Mouse (Mus musculus) kidney, embryonic 16.5 days (tissue): ENCODE results near the gene Iqschfp. TPM values are rescaled to one million over a fixed set of nuclear protein-coding genes. Genes with fewer than 3 reads are reported as not detected.

Source experiments
- ATAC-seq: fragments of 200-750 bp; cut with Nextera tagmentation; 2 replicates; pipeline ENCODE4 v1.8.0; 2017; ENCODE audit warnings: moderate TSS enrichment; ENCODE audit not compliant: low FRiP score, low TSS enrichment
- H3K27ac ChIP-seq: fragments of 300-500 bp; sonication (generic); 2 replicates; pipeline ENCODE4 v1.5.1; 2014; ENCODE audit warnings: low read length
- H3K27me3 ChIP-seq: fragments of 300-500 bp; sonication (generic); 2 replicates; pipeline ENCODE4 v1.6.1; 2014; ENCODE audit warnings: low read length, control low read depth, mixed read lengths; ENCODE audit not compliant: insufficient read depth
- H3K36me3 ChIP-seq: fragments of 300-500 bp; sonication (generic); 2 replicates; pipeline ENCODE4 v1.6.1; 2014; ENCODE audit warnings: low read length, control low read depth, mixed read lengths; ENCODE audit not compliant: insufficient read depth
- H3K4me1 ChIP-seq: fragments of 300-500 bp; sonication (generic); 2 replicates; pipeline ENCODE4 v1.6.1; 2014; ENCODE audit warnings: low read length, control low read depth, mixed read lengths; ENCODE audit not compliant: insufficient read depth
- H3K4me2 ChIP-seq: fragments of 300-500 bp; sonication (generic); replicated peaks from 2 replicates; pipeline ENCODE4 v1.6.1; 2014; ENCODE audit warnings: low read depth, low read length
- H3K4me3 ChIP-seq: fragments of 300-500 bp; sonication (generic); 2 replicates; pipeline ENCODE4 v1.5.1; 2014; ENCODE audit warnings: mild to moderate bottlenecking, low read length
- H3K9ac ChIP-seq: fragments of 300-500 bp; sonication (generic); replicated peaks from 2 replicates; pipeline ENCODE4 v1.6.1; 2014; ENCODE audit warnings: low read length
- H3K9me3 ChIP-seq: fragments of 300-500 bp; sonication (generic); 2 replicates; pipeline ENCODE4 v1.6.1; 2016; ENCODE audit warnings: low read length, control low read depth
- WGBS: fragments of 180-500 bp; shearing (Covaris S2); extraction: QIAGEN DNeasy Blood & Tissue Kit; methylation state at CpG from one replicate; pipeline ENCODE4 v1.1.7; 2014; 5-methylcytosine and 5-hydroxymethylcytosine counted together
- polyA plus RNA-seq: library from polyadenylated mRNA; unstranded; fragments of >200 nt; fragmentation: Nextera tagmentation; extraction: Ambion mirVana; gene quantifications from 2 replicates; pipeline ENCODE4 v1.2.1, GENCODE M21; 2015

Gene Iqschfp
- polyA plus RNA-seq, 1 experiment from 2014 or later: not detected

DNA sequence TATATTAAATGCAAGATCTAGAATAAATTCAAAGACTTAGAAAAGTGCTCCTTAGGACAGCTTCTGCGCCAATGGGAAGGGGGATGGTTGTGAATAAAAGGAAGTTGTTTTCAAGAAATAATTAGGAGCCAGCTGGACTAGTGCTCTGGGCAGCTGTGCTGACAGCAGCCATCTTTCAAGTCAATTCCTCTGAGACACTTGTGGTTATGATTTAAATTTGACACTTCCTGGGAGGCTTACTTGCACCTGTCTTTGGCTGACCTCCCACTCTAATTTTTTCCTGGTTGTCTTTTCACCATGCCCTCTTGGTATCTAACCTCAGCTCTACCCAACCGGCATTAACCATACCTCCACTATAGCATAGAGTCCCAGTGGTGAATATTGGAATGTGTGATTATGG is 55.0 kb downstream of the Iqschfp start:
- Histone ChIP-seq H3K36me3 (no peaks in the 10 kb centered on the region), H3K27ac (no peak overlapping the region), H3K4me3 (no peak overlapping the region), H3K9ac (no peak overlapping the region), H3K4me2 (no peak overlapping the region), H3K4me1 (no peaks in the 10 kb centered on the region), H3K9me3 (no peaks in the 10 kb centered on the region), H3K27me3 (no peaks in the 10 kb centered on the region)
- 67% methylated on average over 2 of the region's 2 CpGs for WGBS
- no peak for ATAC-seq

DNA sequence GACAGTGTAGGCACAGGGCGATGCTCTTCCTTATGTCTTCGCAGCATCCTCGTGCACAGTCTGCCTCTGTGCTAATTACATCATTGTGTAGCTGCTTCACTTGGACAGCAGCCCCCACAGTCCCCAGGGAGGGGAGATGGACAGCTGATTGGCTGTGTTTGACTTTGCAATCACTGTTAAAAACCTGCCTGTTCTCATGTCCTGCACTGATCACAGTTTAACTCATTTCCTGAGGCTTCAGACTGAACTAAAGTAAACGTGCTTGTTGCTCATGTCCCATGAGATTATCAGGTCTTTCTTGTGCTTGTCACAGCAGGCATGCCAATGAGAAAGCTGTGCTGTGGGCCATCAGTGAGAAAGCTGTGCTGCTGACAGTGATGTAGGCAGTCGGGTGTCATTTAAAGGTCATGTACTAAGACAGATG is 60.5 kb downstream of the Iqschfp start:
- WGBS: 62% methylated on average over 5 of the region's 5 CpGs
- ATAC-seq: no peak
- Histone ChIP-seq H3K27ac (no peak overlapping the region), H3K4me1 (0 out of 2 replicates have a peak, but pooled peaks cover 4% of the 10 kb centered on the region), H3K4me2 (no peak overlapping the region), H3K9ac (no peak overlapping the region), H3K36me3 (no peaks in the 10 kb centered on the region), H3K27me3 (no peaks in the 10 kb centered on the region), H3K4me3 (no peak overlapping the region), H3K9me3 (no peaks in the 10 kb centered on the region)

DNA sequence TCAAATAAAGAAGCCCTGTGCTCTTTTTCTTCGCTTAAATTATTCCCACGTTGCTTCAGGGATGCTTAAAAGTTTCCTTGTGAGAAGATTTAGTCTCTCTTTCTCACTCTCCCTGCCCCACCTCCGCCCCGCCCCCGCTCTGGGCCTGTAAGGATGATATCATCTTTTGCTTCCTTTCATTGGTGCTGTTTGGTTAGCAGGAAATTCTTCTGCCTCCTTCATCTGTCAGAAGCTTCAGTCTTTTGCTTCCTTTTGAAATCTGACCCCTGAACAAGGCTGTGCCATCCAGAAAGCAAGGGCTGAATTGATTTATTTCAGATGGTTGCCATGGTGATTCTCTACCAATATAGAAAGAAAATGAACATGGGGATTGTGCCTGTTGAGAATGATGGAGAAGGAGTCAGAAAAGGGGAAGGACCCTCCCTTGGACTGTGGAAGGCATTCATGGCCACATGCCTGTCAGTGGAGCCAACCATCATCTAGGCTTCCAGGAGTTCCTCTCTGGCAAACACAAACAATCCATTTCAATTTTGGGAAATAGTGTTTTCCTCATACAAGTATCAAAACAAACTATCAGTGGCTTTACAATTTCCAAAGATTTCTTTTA is 62.5 kb downstream of the Iqschfp start:
- Histone ChIP-seq H3K9me3 (no peaks in the 10 kb centered on the region), H3K9ac (no peak overlapping the region), H3K4me2 (no peak overlapping the region), H3K4me3 (no peak overlapping the region), H3K4me1 (0 out of 2 replicates have a peak, but pooled peaks cover 4% of the 10 kb centered on the region), H3K27ac (no peak overlapping the region), H3K27me3 (no peaks in the 10 kb centered on the region), H3K36me3 (no peaks in the 10 kb centered on the region)
- no peak for ATAC-seq
- WGBS: 32% methylated on average over 5 of the region's 5 CpGs

DNA sequence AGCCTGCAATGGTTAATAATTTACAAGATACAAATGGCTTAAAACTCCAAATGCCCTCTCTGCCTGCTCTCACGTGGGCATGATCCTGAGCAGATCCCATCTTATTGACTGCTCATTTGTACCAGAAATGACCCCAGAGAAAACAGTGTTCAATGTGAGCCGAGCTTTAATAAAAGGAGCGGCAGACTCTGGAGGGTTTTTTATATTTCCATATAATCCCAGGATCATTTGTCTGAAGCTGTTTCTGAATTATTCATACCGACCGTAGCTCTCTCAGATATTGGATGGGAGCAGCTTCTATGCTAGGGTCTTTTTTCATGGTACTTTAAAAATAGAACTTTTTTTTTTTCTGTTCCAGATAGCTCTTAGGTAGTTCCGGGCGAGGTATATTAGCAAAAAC is 67.6 kb downstream of the Iqschfp start:
- H3K9ac ChIP-seq: no peak overlapping the region
- H3K4me2 ChIP-seq: no peak overlapping the region
- H3K27ac ChIP-seq: no peak overlapping the region
- H3K36me3 ChIP-seq: no peaks in the 10 kb centered on the region
- no peak overlapping the region for H3K4me3 ChIP-seq
- H3K9me3 ChIP-seq: no peaks in the 10 kb centered on the region
- no peak for ATAC-seq
- 64% methylated on average over 7 of the region's 7 CpGs for WGBS
- no peaks in the 10 kb centered on the region for H3K27me3 ChIP-seq
- H3K4me1 ChIP-seq: 0 out of 2 replicates have a peak, but pooled peaks cover under 1% of the 10 kb centered on the region

DNA sequence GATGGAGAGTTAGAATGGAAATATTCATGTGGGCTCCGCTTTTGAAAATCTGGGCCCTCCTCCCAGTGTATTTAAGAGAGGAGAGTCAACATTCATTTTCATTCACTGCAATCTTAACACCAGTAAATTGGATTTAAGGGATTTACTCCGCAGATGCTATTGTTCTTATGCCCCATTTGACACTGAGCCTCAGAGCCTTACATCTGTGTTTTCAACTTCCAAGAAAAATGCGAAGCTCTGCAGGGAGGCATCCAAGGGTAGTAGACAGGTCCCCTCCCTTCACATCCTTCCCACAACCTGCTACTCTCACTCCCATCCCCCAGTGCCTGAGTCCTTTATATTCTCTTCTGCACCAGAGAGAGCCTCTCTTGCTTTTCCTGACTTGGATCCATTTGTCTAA is 68.1 kb downstream of the Iqschfp start:
- Histone ChIP-seq H3K4me1 (no peaks in the 10 kb centered on the region), H3K27me3 (no peaks in the 10 kb centered on the region), H3K36me3 (no peaks in the 10 kb centered on the region), H3K9me3 (no peaks in the 10 kb centered on the region), H3K4me3 (no peak overlapping the region), H3K9ac (no peak overlapping the region), H3K27ac (no peak overlapping the region), H3K4me2 (no peak overlapping the region)
- no peak for ATAC-seq
- WGBS: 55% methylated on average over 3 of the region's 3 CpGs

DNA sequence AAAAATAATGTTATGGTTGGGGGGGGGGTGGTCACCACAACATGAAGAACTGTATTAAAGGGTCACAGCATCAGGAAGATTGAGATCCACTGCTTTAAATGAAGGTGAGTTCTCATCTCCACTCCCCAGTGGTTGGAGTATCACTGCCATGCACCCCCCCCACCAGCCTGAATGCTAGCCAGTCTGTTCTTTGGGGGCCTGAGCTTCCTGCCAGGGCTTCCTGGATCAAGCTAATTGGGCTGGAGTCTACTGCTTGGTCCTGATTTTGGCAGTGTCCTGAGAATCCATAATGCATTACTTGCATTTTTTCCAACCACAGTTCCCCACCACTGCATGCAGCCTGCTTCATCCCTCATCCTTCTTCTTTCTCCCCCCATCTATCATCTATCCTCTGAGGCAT is 68.7 kb downstream of the Iqschfp start:
- no peaks in the 10 kb centered on the region for H3K36me3 ChIP-seq
- ATAC-seq: no peak
- H3K4me2 ChIP-seq: no peak overlapping the region
- H3K27ac ChIP-seq: no peak overlapping the region
- no peaks in the 10 kb centered on the region for H3K9me3 ChIP-seq
- H3K4me1 ChIP-seq: no peaks in the 10 kb centered on the region
- no peak overlapping the region for H3K4me3 ChIP-seq
- H3K27me3 ChIP-seq: no peaks in the 10 kb centered on the region
- H3K9ac ChIP-seq: no peak overlapping the region

DNA sequence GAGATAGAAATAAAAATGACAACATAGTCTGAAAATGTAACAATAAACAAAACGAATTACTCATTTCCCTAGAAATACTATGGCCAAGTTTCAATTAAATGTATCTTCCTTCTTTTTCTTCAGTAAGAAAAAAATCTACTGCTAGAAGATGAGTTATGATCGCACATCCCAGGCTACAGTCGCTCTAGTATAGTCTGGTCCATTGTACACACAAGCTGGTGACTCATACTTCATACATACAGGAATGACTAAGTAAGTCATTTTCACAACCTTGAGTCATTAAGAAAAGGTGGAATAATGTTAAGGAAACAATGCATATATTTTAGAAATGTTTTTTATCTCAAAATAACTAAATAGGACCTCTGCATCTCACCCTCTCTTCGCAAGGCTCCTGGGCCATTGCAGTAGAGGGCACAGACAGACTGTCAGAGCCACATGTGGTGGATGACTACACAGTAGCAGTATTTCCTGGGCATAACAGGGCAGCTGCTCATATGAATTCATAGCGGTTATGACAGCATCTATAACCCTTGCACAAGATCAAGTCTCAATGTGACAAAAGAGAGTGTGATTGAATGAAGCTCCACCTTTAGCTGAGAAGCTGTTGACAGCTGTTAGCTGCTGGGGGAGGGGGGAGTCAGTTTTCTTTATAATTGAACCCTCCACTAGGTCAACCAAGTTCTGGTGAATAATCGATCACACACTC is 70.1 kb downstream of the Iqschfp start:
- Histone ChIP-seq H3K4me1 (no peaks in the 10 kb centered on the region), H3K4me3 (no peak overlapping the region), H3K9ac (no peak overlapping the region), H3K36me3 (no peaks in the 10 kb centered on the region), H3K27ac (no peak overlapping the region), H3K27me3 (no peaks in the 10 kb centered on the region), H3K9me3 (no peaks in the 10 kb centered on the region), H3K4me2 (no peak overlapping the region)
- 85% methylated on average over 6 of the region's 6 CpGs for WGBS
- ATAC-seq: no peak

DNA sequence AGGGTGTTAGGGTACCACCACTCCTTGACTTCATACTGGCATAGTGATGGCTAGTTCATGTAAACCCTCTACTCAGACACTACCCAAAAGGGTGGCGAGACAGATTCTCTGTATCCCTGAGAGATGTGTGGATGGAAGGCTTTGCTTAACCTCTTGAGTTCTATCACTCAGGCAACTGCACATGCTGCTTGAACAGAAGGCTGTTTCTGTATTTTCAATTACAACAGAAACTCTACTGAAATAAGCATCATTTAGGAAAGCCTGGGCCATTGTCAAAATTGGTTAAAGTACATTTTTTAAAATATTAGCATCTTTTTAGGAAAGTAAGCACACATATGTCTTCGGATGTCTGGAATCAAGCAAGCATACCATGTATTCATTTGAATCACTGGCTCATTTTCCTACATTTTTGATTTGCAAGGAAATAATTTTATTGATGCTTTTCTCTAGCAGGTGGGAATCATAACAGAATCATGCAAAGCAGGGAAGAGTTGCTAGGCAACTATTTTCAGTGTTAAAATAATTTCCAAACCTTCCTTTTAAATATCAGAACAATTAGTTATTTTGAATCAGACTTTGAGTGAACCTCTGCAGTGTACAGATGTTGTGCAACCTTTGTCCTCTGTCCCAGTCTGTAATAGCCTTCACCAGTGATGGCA is 82.4 kb downstream of the Iqschfp start:
- WGBS: 93% methylated on average over 2 of the region's 2 CpGs
- peaks cover 5% of the 10 kb centered on the region; the same call in 1 of the 2 replicates for H3K9me3 ChIP-seq
- no peak overlapping the region for H3K4me3 ChIP-seq
- no peak overlapping the region for H3K9ac ChIP-seq
- no peaks in the 10 kb centered on the region for H3K36me3 ChIP-seq
- no peaks in the 10 kb centered on the region for H3K27me3 ChIP-seq
- H3K27ac ChIP-seq: no peak overlapping the region
- no peaks in the 10 kb centered on the region for H3K4me1 ChIP-seq
- H3K4me2 ChIP-seq: no peak overlapping the region
- ATAC-seq: no peak

DNA sequence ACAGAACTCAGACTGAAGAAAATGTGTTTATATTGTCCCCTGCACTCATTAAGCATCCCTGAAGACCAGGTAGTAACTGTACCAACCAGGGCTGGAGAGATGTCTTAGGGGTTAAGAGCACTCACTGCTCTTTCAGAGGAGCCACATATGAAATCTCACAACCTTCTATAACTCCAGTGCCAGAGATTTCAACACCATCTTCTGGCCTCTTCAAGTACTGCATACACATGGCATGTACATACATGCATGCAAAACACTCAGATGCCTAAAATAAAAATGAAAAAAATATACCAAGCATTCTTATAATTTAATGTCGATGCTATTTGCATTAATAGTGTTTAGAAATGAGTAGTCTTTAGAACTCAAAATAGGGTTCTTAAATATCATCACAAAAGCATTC is 88.0 kb downstream of the Iqschfp start:
- no peaks in the 10 kb centered on the region for H3K36me3 ChIP-seq
- no peak overlapping the region for H3K4me2 ChIP-seq
- H3K27me3 ChIP-seq: no peaks in the 10 kb centered on the region
- no peaks in the 10 kb centered on the region for H3K9me3 ChIP-seq
- WGBS: 87% methylated on average over 1 of the region's 1 CpGs
- no peak overlapping the region for H3K9ac ChIP-seq
- no peak for ATAC-seq
- no peaks in the 10 kb centered on the region for H3K4me1 ChIP-seq
- no peak overlapping the region for H3K27ac ChIP-seq
- H3K4me3 ChIP-seq: no peak overlapping the region

DNA sequence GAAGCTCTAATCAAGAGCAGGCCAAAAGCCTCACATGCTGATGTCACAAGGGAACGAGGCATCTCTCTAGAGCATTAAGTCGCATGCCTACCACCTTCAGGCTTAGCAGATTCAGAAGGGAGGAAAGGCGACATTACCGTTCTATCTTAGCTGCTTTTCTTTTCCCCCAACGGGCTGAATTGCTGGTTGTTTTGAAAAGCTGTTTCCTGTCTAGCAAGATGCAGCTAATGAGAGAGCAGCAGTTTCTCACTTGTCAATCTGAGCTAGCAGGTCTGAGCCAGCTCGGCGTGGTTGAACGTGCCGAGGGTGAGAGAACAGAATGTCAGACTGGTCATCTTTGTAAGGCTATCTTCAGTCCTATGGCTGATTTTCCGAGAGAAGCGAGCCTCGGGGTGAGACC is 91.3 kb downstream of the Iqschfp start:
- H3K4me3 ChIP-seq: no peak overlapping the region
- ATAC-seq: no peak
- H3K4me1 ChIP-seq: no peaks in the 10 kb centered on the region
- 34% methylated on average over 12 of the region's 12 CpGs for WGBS
- no peak overlapping the region for H3K4me2 ChIP-seq
- H3K9me3 ChIP-seq: no peaks in the 10 kb centered on the region
- H3K9ac ChIP-seq: no peak overlapping the region
- no peaks in the 10 kb centered on the region for H3K36me3 ChIP-seq
- no peak overlapping the region for H3K27ac ChIP-seq
- H3K27me3 ChIP-seq: no peaks in the 10 kb centered on the region
